Mouse (Mus musculus): ENCODE data around the gene Usp5. TPM values are rescaled to one million over a fixed set of nuclear protein-coding genes. Genes with fewer than 3 reads are reported as not detected.

The Usp5 gene
- total RNA-seq (2021) = 100 to 1,000 TPM; 174 to 188 TPM

GRCm38 (mm10) chr6:124828868-124829798 lies at the start of gene Usp5, which contains the start of gene Cdca3:
TSS of gene Usp5 (minus strand) at chr6:124829484.
TSS of gene Cdca3 (plus strand) at chr6:124829547.
- peak; percentile 98 to 99 for DNase-seq

DNA sequence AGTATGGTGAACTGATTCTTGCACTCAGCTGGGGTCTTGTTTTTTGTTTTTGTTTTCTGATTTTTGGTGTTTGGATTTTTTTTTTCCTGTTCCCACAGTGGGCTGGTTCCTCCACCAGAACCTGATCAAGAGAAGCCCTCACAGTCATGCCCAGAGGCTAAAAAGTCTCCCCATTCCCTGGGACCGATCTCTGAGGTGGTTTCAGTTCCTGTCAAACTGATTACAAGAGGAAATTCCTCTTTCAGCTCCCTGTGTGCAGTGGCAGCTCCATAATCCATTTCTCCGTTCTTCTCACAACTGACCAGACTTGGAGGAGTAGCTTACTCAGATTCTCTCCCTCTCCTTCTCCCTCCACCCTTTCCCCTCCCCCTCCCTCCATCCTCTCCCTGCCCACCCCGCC lies 45.1 kb upstream of the Usp5 start:
- no peak for DNase-seq

DNA sequence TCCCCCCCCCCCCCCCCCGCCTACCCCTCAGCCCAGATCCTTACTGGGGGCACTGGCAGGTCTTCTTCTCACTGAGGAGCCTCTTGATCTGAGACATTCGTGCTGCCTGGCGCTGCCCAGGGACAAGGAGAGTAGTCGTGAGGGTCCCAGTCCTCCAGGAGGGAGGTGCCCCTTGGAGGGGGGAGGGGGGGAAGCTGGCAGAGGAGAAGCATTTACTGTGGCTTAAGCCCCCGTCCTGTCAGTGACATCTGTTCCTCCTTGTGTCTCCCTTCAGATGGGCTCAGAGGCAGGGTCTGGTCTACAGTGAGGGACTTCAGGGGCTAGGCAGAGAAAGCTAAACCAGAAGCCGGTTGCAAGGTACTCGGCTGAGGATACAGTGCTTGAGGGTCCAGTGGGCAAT lies 37.3 kb upstream of the Usp5 start:
- DNase-seq = no peak

GRCm38 (mm10) chr6:124865766-124866362 lies 36.6 kb upstream of the Usp5 start:
- DNase-seq = no peak

DNA sequence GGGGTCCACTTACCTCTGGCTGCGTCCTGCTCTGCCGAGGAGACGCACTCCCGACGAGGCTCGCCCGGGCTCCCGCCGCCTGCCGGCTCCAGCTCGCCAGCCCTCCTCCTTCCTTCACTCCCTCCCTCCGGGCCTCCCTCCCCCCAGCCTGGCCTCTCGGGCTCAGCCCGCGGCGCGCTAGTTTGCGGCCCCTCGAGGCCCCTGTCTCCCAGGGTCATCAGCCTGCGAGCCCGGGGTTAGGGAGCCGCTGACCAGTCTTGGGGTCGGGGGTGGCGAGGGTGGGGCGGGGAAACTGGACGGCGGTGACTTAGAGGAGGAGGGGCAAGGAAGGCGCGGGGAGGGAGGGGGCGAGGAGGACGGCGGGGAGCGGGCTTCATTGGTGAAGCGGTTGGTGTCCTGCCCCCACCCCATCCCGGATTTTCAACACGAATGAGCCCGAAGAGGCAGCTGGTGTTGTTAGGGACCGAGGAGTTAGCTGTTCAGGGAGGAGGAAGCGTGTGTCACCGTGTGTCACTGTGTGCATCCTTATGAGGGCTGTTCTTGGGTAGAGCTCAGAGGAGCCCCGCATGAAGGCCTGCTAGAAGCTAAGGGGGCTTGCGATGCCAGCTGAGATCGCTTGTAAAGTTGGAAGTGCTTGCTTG lies 34.5 kb upstream of the Usp5 start, which contains the start of gene Gpr162:
Gene Gpr162, minus strand, starts transcription at position 326 of the 641 bp plus-strand sequence.
- DNase-seq = peak; percentile 72

- peak in 1 of 2 experiments; percentile 35 for DNase-seq
Observed at GRCm38 (mm10) chr6:124863125-124863657, 33.9 kb upstream of the Usp5 start.

DNA sequence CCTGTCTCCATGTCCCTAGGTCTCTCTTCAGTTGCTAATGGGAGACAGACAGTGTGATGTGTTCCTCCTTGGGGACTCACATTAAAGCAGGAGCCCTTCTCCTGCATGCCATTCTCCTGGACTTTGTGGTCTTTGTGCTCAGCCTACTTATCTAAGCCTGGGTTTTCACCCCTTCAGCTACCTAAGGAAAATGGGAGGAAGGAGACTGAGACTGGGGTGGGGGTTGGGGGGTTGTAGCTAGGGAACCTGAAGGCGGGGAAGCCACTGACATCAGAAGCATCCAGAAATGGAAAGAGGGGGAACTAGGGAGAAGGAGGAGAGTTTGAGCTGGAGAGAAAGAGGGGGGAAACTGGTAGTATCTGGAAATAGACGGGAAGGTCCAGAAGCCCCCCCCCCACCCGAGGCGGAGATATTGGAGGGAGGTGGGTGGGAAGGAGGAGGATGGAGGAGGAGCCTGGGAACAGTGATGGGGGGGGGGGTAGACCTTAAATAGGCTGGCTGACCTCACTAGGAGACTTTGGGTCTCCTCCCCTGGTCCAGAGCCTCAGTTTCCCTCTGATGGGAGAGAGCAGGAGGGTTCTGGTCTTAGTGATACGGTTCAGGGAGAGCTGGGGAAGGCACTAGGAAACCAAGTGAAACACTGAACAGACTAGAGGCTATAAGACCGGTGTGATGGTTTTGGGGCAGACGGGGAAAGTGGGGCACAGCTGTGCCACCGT lies 33.3 kb upstream of the Usp5 start:
- DNase-seq = no peak

DNA sequence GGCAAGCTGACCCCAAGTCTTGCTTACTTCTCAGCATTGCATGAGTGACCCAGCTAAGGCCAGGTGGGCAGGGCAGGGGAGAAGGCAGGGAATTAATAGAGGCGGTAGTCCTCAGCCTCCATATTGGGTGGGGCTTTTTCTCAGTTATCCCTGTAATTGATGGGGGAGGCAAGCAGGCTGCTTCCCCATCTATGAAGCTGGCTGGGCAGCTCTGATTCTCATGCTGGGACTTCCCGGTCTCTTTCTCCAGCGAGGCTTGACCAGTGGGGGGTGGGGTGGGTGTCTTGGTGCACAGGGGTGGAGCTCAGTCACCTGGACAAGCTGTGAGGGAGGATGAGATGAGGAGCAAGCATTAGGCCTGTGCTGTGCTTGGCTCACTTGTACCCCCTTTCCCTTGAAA lies 32.5 kb upstream of the Usp5 start:
- DNase-seq = no peak

GRCm38 (mm10) chr6:124861266-124861665 lies 32.0 kb upstream of the Usp5 start:
- no peak for DNase-seq

DNA sequence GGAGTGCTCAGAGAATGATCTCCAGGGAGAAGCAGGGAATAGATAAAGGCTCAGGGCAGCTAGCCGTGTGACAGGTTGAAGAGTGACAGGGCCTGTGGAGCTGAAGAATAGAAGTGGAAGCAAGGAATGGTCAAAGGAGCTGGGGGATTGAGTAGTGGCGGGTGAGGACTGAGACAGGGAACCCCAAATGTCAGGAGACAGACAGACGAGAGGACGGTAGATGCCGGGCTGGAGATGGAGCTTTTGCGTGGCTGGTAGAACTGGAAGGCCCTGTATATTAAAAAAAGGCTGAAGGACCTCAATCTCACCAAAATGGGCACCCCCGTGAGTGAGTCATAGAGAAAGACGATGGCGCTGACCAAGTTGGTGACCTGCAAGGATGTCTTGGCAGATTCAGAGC lies 31.2 kb upstream of the Usp5 start:
- DNase-seq = no peak

- DNase-seq = peak; percentile 86 to 87
Observed at GRCm38 (mm10) chr6:124859725-124860124, 30.4 kb upstream of the Usp5 start.

DNA sequence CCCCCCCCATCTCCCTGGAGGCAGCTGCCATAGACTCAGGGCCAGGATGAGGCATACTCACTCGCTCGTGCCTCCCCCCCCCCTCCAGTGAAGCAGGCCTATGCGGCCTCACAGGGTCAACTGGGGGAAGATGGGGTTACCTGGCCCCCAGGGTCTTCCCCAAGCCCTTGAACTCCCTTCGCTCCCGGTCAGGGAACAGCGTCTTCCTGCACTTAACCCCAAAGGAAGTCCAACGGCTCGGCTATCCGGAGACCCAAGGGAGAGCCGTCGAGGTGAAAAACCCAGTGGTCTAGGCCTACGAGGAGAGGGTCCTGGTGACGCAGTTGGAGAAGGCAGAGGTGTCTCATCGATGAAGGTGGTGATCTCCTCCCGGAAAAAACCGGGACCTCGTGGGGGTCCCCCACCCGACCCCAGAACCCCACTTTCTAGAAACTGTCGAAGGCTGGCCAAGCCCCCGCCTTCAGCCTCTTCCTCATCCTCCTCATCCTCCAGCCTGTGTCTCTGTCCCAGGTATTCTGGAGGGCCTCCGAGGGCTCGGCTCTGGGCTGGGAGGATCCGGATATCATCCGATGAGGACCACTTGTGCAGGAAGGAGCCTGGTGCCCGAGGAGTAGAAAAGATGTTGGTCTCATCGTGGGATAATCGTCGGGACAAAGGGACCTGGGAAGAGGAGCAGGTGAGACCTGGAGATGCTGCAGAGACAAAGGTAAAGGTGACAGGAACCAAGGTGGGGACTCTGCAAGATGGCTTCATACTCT lies 29.5 kb upstream of the Usp5 start:
- DNase-seq = no peak

DNA sequence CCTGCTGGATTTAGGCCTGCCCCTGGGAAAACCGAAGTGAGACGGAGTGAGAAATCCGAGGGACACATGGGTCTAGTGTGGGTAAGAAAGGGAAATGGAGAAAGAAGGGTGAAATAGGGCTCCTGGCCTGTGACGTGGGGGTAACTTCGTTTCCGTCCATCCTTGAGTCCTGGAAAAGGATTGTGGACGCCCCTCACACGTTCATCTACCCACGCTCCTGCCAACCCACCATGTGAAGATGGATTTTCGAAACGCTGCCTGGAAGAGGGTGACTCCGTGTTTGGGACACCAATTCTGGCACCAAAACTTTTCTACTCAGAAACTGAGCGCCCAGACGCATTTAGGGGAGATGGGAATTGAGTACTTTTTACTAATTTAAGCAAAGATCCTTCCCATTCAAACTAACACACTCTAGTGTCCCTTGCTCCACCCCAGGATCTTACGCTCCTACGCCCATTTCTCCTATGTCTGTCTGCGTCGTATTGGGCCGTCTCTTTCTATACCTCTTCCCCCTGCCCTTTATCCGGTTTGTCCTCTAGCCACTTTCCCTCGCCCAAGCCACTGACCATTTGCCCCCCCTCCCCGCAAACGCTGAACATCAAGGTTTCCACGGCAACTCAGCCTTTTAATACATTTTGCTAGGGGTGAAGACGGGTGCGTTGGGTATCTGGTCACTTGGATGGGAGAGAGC lies 28.7 kb upstream of the Usp5 start:
- peak in 1 of 2 experiments; percentile 28 for DNase-seq

DNA sequence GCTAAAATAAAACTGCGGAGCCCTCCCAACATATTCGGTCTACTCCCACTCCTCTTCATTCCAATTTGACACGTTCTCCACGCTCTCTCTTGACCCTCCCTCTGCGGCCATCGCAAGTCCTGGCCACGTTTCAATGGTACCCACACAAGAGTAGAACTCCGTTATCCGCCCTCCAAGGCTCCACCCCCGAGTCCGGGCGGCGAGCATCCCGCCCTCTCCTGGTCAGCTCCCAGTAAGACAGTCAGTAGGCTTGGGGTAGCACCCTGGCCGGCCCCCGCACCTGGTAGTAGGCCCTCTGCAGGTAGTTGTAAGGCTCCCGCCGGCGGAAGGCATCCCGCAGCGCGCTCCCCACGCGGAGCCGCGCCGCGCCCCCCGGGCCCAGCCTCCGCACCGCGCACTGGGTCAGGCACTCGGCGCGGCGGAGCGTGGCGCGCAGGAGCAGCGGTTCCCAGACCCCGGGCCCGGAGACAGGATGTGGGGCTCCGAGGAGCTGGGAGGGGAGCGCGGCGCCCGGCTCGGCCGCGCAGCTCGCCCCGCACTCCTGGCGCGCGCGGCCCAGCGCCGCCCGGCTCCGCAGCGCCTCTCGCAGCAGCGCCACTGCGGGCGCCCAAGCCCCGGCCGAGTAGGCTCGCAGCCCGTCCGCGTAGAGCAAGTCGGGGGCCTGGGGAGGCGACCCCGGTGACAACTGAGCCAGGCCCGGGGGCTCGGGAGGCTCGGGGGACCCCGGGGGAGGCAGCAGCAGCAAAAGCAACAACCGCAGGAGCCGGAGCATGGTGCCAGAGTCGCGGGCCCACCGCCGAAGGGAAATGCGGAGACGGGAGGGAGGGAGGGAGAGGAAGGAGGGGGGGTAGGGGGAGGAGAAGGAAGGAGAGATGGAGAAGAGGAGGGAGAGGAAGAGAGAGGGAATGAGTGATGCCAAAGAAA lies 27.9 kb upstream of the Usp5 start, which contains the start of gene P3h3:
Gene P3h3, minus strand, starts transcription at position 837 of the 924 bp plus-strand sequence.
- DNase-seq = peak; percentile 85

DNA sequence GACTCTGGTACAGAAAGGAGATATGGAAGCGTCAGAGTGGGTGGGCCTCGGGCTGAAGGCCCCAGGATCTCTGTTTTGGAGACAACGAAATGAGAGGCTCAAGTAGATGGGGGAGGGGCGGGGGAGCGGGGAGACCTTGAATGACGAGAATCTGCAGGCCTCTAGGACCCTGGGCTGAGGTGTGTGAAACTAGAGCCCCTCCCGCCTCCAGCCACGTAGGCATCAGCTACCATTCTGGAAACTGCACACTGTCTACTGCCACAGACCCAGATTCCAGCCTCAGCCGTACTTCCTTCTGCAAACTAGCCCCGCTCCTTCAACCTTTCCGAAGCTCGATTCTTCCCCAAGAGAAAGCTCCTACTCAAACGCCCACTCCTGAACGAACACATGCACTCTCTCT lies 27.0 kb upstream of the Usp5 start:
- peak in 1 of 2 experiments; percentile 48 for DNase-seq

GRCm38 (mm10) chr6:124854647-124855046 lies 25.4 kb upstream of the Usp5 start:
- DNase-seq = no peak

DNA sequence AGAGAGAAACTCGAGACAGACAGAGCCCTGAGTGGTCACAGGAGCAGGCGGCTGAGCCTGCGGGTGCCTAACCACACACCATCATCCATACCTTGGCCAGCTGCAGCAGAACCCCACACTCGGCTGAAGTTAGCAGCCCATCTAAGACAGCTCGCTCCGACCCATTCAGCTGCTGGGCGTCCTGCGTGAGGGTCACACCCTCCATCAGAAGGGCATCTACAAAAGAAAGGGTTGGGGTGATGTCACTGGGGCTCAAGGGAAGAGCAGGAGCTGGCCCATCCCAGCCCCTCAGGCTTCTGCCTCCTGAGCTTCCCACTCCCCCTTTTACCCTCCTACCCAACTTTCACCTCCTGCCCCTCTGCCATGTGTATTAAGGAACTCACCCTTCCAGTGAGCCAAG lies 21.3 kb upstream of the Usp5 start:
- no peak for DNase-seq

DNA sequence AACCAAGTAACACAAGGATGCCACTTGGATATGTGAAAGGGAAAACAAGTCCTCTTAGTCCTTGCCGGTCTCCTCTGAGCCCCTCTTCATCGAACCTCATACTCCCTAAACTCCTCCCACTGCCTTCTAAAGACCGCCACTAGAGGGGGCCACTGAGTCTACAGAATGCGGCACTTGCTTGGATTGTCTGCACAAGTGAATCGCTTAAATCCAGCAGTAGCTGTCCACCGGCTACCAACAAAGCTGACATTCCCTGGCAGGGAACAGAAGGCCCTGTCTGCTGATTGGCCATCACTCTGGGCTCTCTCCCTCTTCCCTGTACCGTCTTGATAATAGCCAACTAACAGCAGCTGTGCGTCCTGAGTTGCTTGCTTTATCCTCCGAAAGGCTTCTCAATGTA lies 18.0 kb upstream of the Usp5 start:
- peak; percentile 89 to 92 for DNase-seq
